Mouse (Mus musculus): ENCODE data around the gene Bank1. TPM values are rescaled to one million over a fixed set of nuclear protein-coding genes. Genes with fewer than 3 reads are reported as not detected.

Bank1 gene
- polyA plus RNA-seq, 2 experiments from 2014 or later = 1.3 to 7.6 TPM

DNA sequence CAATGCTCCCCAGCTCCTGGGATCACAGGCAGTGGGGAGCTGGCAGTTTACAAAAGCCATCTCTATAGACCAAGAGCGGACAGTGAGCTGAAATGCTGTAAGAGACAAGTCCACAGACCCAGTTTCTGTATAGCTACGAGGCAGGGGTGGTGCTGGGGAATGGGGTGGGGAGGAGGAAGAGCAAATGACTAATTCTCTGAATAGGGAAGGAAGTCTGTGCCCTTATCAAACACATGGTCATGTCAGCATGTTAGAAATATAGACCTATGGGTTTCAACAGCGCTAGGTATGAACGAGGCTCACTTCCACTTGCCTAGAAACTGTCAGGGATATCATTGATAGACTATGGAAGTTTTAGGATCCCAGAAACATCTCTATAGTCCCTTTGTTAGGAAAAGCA lies 73.0 kb downstream of the Bank1 start:
- ATAC-seq = no peak

DNA sequence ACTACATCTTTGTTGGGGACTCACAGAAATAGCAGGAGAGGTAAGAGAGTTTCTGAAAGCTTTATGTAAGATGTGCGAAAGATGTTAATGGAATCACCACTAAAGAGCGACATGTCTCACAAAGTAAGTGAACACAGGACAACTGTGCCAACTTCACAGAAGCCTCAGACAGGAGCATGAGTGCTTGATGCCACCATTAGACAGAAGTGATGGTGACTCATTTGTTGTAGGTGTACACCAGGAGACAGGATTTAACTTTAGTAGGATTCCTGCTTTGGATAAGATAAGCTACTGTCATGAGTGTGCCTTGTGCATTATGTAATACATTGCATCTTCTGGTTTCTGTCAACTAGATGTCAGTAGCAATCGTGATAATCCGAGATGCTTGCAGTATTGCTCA lies 74.3 kb downstream of the Bank1 start:
- no peak for ATAC-seq

GRCm38 (mm10) chr3:136247331-136247730 lies 78.5 kb downstream of the Bank1 start:
- ATAC-seq = no peak

DNA sequence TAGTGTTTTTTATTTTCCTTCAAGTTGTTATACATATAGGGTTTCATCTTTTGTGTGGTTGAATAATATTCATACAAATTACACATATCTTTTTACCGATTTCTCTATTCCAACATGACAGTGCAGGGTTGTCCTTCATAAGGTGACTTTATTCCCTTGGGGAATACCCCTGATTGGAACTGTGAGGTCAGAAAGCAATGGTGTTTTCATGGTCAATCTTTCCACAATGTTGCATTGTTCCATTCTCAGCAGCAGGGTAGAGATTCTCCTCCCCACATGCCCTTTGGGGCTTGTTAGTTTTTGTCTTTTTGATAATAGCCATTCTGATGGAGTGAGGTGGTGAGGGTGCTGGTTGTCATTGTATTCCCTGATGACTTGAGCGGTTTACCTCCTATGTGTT lies 80.9 kb downstream of the Bank1 start:
- no peak for ATAC-seq

DNA sequence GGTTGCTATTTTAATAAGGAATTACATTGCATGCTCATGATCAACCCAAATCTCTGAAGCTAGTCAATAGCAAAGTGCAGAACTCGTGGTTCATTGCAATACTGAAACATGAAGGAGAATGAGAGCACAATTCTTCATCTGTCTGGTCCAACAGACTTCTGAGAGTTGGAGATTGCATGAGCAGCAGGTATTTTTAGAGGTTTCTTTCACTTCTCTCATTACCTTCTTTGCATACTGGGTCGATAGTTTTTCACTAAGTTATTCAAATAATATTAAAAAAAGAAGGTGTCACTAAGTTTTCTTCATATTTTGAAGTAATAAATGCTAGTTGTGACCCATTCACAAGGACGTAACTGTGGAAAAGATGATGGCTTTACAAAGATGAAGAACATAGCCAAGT lies 87.1 kb downstream of the Bank1 start:
- ATAC-seq = no peak

- ATAC-seq = no peak
Measured at GRCm38 (mm10) chr3:136233507-136233906, 92.4 kb downstream of the Bank1 start.

GRCm38 (mm10) chr3:136230602-136231151 lies 95.2 kb downstream of the Bank1 start:
- no peak for ATAC-seq

- no peak for ATAC-seq
Measured at GRCm38 (mm10) chr3:136189661-136190228, 136.1 kb downstream of the Bank1 start.

GRCm38 (mm10) chr3:136186548-136187113 lies 139.2 kb downstream of the Bank1 start:
- ATAC-seq = no peak

- ATAC-seq = no peak
Measured at GRCm38 (mm10) chr3:136171631-136172030, 154.2 kb downstream of the Bank1 start.

GRCm38 (mm10) chr3:136168071-136168470 lies 157.8 kb downstream of the Bank1 start:
- ATAC-seq = no peak

DNA sequence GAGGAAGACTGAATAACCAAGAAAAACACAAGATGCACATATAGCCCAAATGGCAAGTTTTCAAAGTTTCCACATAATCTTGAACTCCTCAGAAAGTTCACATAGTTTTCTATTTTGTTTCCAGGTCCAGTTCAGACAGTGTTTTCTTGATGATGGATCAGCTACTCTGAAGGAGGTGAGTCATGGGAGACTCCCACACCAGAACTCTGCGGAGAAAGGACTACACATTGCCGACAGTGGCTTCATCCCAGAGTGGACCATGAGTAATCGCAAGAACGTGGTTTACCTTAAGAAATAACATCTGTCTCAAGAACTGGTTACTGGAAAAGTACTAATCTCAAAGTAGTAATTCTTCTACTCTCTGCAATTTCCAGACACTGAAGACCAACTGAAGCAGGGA lies 159.2 kb downstream of the Bank1 start:
- ATAC-seq = no peak

DNA sequence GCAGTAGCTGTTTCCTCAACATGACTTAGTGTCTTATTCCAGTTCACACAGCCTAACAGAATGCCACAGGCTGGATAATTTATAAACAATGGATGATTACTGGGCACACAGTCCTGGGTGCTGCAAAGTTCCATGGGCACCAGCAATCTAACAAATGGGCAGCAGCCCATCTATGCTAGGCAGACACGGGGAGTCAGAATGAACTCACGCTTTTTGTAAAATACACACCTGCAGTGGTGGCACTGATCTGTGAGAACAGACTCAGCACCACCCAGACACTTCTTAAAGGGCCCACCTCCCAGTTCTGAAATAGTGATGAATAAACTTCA lies 159.9 kb downstream of the Bank1 start:
- no peak for ATAC-seq

DNA sequence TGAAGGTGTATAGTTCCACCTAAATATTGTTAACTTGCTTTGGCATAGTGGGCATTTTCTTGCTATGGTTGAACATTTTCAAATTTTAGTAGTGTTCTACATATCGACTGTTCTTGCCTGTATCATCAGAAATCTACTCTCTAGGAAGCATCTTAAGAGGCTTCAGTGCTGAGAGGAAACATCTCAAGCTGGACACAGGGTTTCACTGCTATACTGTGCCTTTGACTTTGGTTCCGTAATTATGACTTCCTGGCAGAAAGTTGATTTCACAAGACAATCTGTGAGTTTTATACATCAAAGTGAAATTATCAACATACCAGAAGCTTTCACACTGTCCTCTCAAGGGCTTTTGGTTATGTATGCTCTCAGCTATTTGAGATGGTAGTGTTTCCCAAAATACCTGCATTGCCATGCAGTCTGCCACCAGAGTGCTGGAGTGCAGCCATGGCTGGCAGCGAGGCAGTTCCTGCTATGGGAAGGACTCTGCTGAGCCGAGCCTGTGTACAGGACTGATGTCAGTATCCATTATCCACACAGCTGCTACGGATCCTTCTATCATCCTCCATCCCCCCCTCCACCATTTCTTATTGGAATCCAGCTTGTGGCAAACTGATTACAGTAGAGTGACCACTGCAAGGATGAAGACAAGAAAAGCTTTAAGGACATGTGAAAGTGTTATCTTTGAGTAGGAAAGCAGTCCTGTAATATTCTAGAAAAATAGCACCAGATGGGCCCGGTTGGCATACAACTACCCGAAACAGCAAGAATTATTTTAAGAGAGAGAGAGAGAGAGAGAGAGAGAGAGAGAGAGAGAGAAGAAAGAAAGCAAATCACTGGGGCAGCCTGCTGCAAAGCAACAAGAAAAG lies 160.5 kb downstream of the Bank1 start:
- no peak for ATAC-seq

DNA sequence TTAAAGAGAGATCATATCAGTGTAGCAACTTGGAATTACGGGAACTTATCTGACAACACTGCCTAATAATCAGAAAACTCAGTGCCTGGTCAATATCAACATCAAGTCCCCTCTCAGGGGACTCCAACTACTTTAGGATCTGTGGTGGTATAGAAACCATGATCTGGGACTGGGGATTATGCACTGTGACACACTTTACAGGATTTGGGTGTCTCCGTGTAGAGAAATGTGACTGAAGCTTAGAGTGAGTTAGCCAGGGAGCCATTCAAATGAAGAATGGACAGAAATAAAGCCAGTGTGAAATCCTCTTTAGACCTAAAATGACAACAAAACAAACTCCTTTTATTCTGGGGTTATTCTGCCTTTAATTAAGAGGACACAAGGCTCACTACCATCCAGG lies 167.8 kb downstream of the Bank1 start:
- ATAC-seq = no peak

DNA sequence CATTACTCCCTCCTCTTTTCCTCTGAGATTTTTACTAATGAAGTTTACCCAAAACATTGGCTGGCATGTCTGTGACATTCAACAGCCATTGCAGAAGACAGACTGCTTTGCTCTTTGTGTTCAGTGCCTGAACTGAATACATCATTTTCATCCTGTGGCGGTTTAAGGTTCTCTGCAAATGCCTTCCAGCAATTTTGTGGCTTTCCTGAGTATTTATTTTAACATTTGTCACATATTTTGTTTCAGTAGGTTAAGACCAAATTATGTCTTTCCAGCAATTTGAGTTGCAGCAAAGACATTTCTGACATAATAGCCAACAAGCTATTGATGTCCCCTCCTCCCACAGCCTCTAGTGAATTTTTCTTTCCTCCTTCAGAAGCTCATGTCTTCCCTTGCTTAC lies 170.3 kb downstream of the Bank1 start:
- no peak for ATAC-seq

DNA sequence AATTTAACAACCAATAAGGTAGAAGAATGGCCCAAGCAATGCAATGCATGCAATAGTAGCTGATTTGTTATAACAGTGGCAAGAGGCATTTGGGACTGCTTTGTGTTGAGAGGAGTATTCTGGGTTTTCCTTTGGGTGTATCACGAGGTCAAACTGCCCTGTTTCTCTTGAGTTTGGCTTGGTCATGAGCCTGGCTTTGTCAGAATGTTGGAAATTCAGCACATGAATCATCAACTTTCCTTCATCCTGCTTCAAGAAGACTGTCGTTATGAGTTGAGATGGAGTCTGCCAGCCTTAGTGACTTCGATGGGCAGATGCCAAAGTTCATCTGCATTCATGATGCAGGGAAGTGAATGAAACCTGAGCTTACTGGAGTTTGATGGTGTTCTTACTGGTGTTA lies 175.0 kb downstream of the Bank1 start:
- ATAC-seq = no peak

GRCm38 (mm10) chr3:136147166-136147565 lies 178.7 kb downstream of the Bank1 start:
- ATAC-seq = no peak

DNA sequence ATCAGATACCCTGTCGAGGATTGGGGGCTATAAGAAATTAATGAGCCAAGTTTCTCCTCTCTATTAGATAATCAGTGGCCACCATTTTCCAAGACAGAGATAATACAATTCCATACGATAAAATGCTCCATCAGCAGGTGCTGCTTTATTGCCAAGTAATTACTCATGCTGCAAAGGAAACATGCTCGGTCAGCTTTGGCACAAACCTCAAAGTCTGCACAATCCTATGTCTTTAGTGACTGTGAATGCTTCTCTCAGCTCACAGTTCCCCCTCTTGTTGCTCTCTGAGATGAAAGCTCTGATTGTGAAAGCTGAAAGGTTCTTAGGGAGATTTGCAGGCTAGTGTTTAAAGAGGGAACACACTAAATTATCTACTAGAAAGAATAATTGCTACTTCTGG lies 193.9 kb downstream of the Bank1 start:
- no peak for ATAC-seq

DNA sequence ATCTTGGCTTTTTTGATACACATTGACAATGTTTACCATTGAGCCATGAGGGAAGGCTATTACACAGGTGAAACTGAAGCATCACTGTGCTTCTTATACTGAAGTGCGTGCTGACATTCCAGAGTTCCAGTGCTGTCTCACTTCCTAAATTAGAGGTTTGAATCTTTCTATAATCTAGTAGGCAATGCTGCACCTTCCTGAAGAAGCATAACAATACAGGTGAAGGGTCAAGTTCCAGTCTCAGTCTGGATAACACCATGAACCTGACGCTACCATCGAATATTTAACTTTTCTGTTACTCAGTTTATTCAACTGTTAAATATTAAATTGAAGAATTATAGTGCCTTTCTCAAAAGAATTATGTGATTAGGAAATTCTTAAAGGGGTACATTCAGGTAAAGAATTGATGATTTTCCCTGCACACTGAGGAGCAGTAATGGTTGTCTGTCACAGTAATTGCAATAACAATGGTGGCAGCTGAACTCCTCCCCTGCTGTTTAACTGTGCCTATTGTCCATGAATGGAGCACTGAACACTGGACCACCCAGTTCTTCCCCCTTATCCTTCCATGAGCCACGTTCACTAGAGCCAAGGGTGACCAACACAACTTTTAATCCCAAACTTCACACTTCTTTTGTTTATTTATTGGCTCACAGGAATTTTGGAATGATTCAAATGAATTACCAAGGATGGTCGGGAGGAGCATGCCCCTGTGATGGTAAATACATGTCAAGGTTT lies 210.2 kb downstream of the Bank1 start:
- no peak for ATAC-seq

- no peak for ATAC-seq
Measured at GRCm38 (mm10) chr3:136109411-136110139, 216.3 kb downstream of the Bank1 start.

- ATAC-seq = peak; percentile 66
Measured at GRCm38 (mm10) chr3:136106452-136106851, 219.4 kb downstream of the Bank1 start.

Measured in activated CD4-positive, CD25-positive, alpha-beta regulatory T cell, adult 4 months (primary cell).